Mouse (Mus musculus) cerebellum, postnatal 10 days (tissue): Measurements from ENCODE around the gene Carmil1.

ENCODE experiments used
- DNase-seq, 2 experiments: peaks; one replicate each; pipeline ENCODE4 v3.0.0; 2021; ENCODE audit warnings: mixed read lengths in 2 of 2

The Carmil1 gene

GRCm38 (mm10) chr13:24027191-24028170 lies 253.1 kb downstream of the Carmil1 start:
- DNase-seq, result peak in 1 of 2 experiments; percentile 51

- no peak for DNase-seq
Measured at GRCm38 (mm10) chr13:24018515-24018914, 262.1 kb downstream of the Carmil1 start.

DNA sequence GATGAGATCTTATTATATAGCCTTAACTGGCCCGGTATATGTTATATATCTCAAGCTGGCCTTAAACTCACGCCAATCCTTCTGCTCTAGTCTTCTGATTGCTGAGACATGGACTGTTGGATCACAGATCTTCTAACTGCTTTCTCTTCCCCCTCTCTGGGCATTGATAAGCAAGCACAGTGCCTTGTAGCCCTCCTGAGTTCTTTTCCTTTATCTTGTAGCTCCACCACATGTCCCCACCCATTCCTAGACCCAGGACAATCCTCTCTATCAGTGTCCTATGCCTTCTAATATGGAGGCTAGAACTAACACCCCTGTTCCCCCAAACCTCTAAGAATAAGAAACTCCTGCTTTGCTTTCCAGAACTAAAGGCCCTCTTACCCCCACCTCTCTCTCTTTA lies 275.1 kb downstream of the Carmil1 start:
- DNase-seq, result no peak

- DNase-seq, result no peak
Measured at GRCm38 (mm10) chr13:24001797-24002196, 278.8 kb downstream of the Carmil1 start.

DNA sequence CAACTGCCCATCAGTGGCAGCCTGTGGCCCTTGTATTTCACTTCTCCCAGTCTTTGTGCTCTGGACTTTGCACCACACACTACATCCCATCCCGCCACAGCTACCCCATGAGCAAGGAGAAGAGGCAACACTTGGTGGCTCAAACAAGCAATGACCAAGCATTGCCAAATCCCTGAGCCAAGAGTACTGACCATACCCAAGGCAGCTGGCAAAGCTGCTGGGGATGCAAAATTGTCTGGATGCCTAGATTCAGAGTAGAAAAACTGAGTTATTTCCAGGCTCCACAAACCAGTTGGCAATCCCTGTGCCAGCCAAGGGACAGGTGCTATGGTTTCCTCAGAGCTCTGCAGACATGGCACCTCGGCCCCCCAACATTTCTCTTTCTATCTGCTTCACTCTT lies 279.5 kb downstream of the Carmil1 start:
- peak; percentile 67 to 68 for DNase-seq

GRCm38 (mm10) chr13:23998826-23999225 lies 281.8 kb downstream of the Carmil1 start:
- DNase-seq, result peak; percentile 69 to 72

- no peak for DNase-seq
Measured at GRCm38 (mm10) chr13:23994756-23995155, 285.8 kb downstream of the Carmil1 start.

DNA sequence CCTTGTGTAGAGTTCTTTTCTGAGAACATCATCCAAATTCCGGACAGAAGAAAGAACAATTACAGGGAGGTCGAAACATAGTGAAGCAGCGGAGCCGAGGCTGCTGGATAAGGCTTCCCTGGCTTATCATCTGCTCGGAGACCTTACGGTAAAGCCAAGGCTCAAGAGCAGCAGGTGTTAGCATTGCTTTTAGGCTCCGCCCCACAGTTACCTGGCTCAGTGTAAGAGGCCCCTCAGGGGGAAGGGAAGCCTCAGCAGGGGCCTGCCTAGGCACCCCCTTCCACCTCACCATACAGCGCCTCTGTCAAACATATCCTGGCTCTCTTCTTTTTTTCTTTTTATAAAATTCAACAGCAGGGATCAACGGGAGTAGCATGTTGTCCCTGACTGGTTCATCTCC lies 286.6 kb downstream of the Carmil1 start:
- no peak for DNase-seq

- peak; percentile 32 to 53 for DNase-seq
Measured at GRCm38 (mm10) chr13:23990928-23991327, 289.7 kb downstream of the Carmil1 start, which contains the start of gene Scgn. TSS of gene Scgn (minus strand) at chr13:23991214.

DNA sequence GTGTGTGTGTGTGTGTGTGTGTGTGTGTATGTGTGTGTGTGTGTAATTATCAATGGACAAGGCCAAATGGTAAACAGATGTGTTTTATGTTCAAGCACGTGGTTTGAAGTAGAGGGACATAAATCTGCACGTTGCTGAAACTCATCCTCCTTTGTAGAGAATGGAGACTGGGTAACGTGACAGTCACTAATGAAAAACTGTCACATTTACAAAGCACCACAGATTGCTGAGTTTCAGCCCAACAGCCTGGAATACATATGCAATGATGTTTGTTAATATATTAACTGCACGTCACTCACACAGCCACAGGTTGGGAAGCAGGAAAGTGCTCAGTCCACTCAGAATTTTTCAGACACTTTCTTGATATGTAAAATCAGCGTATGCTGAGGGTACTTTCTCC lies 290.1 kb downstream of the Carmil1 start:
- DNase-seq, result no peak

DNA sequence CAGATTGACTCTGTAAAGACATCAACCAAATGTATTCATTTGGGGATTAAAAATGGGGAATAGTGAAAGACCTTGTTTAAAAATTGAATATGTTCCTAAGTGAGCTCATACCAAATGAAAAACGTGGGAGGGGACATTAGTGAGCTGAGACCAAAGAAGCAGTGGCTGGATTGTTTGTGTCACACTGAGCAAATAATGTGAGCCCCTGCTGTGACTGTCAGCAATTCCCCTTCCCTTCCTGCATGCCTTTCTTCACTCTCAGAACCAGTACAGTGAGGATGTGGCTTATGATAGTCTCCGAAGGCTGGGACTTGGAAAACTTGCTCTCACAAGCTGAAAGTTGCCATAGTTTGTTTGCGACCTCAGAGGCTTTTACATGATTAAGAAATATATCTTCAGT lies 295.5 kb downstream of the Carmil1 start:
- DNase-seq, result no peak

GRCm38 (mm10) chr13:23972271-23972670 lies 308.3 kb downstream of the Carmil1 start:
- no peak for DNase-seq

- DNase-seq, result no peak
Measured at GRCm38 (mm10) chr13:23971870-23972269, 308.7 kb downstream of the Carmil1 start.

GRCm38 (mm10) chr13:23964909-23965308 lies 315.7 kb downstream of the Carmil1 start:
- no peak for DNase-seq
